Mouse (Mus musculus) small intestine, adult 2 months (tissue): ENCODE results near the gene Pgf.

Source experiments
- CTCF ChIP-seq: fragments of 200-500 bp; IDR thresholded peaks from 2 replicates; pipeline ENCODE4 v1.5.1; 2012; ENCODE audit warnings: low read depth, mild to moderate bottlenecking, control low read depth, inconsistent platforms, low read length, moderate library complexity, mixed read lengths; ENCODE audit not compliant: insufficient replicate concordance, insufficient read length; ENCODE audit errors: extremely low read depth
- POLR2A ChIP-seq: fragments of 200-500 bp; IDR thresholded peaks from 2 replicates; pipeline ENCODE4 v1.6.1; 2012; ENCODE audit warnings: low read depth, mild to moderate bottlenecking, control low read depth, inconsistent platforms, low read length, moderate library complexity

DNA sequence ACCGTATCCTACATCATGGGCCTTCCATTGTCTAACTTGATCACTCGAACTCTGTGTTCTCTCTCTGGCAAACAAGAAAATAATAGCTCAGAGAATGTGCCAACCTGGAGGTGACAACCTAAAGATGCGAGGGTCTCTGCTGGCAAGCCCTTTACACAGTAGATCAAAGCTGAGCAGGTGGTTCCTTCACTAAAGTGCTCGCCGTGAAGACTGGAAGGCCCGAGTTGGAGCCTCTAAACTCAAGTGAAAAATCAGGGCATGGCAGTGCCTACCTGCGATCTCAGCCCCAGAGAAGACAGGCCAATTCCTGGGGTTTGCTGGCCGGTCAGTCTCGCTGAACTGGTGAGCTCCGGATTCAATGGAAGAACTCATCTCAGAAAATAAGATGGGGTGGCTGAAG lies 15.6 kb upstream of the Pgf start:
- TF ChIP-seq POLR2A: no peak
- no peak for TF ChIP-seq CTCF
